9 mouse cellular contexts compared by ENCODE assay signal in the genomic region with DNA sequence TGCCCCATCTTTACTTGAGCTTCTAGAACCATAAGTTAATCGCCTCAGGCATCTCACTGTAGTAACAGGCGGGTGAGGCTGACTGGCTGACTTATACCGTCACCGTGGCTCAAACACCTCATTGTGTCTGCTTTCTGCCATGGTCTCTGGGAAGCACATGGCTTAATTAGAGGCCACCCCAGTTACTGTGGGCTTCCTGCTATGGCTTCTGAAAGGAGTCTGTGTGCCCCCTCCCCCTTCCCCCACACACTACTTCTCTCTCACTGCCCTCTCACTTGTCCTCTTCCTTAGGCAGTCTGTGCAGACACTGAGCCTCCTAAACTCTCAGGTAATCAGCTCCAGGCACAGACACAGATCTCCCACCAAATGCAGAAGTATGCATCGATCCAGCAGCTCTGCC. TPM values are rescaled to one million over a fixed set of nuclear protein-coding genes. Genes with fewer than 3 reads are reported as not detected.
DNase-seq lines count a peak whose midpoint lies in the region; ATAC-seq lines count a peak whose summit lies in the region.
"Had no signal": no experiment of that assay in that cellular context is flagged by ENCODE, and none has a peak within 500 bp of the region (broad histone marks: within the 10 kb centered on the region; RNA-seq: fewer than 3 reads in every experiment).

No protein-coding gene starts in this region.

- H3K9ac ChIP-seq in heart, embryonic 11.5 days (ENCODE audit: low read depth, low read length): peak overlapping the region; percentile 44; the same call in 1 of the 2 replicates
- H3K9ac ChIP-seq in forebrain, embryonic 11.5 days (ENCODE audit: low read length): peak overlapping the region; percentile 27; the same call in 1 of the 2 replicates
- H3K9ac ChIP-seq in limb, embryonic 12.5 days (replicated peaks): no peak overlapping the region

- H3K4me2 ChIP-seq in heart, embryonic 11.5 days: 0 out of 2 replicates have a peak overlapping the region, but pooled peaks have one; percentile 11
- H3K4me2 ChIP-seq in forebrain, embryonic 11.5 days (ENCODE audit: low read depth, low read length, severe bottlenecking): no peak overlapping the region
- H3K4me2 ChIP-seq in limb, embryonic 12.5 days: peak overlapping the region; percentile 36

- H3K27me3 ChIP-seq in heart, embryonic 11.5 days (ENCODE audit: control insufficient read depth, insufficient read depth, low read length): no peaks in the 10 kb centered on the region
- no peaks in the 10 kb centered on the region for H3K27me3 ChIP-seq in forebrain, embryonic 11.5 days (ENCODE audit: control insufficient read depth, insufficient read depth, low read length)
- H3K27me3 ChIP-seq in limb, embryonic 12.5 days: no peaks in the 10 kb centered on the region

- ATAC-seq in heart, embryonic 11.5 days (replicated peaks; ENCODE audit: insufficient number of reproducible peaks, low FRiP score, low TSS enrichment): no peak
- peak; percentile 69 for ATAC-seq in forebrain, embryonic 11.5 days (replicated peaks; ENCODE audit: low FRiP score)
- peak; percentile 78 for ATAC-seq in limb, embryonic 12.5 days (ENCODE audit: insufficient number of reproducible peaks, insufficient read depth, low FRiP score, low TSS enrichment, low read depth)

- no peak for DNase-seq in heart, adult 18-20 months
- peak; percentile 15 for DNase-seq in 416B (ENCODE audit: low read depth)
- DNase-seq in forebrain, embryonic 11.5 days (ENCODE audit: low spot score): peak; percentile 65
- DNase-seq in thymus, postnatal 10 days (ENCODE audit: low spot score in 2 of 2): no peak
- DNase-seq in spleen, adult 12 weeks (ENCODE audit: low spot score): no peak
- no peak for DNase-seq in adipocyte (ENCODE audit: low spot score)
- DNase-seq: adrenal gland, postnatal 36 days had no signal

- H3K27ac ChIP-seq in heart, embryonic 11.5 days (ENCODE audit: low read depth, low read length): peak overlapping the region; percentile 88
- H3K27ac ChIP-seq in forebrain, embryonic 11.5 days (ENCODE audit: low read depth, low read length): peak overlapping the region; percentile 65
- H3K27ac ChIP-seq in limb, embryonic 12.5 days: peak overlapping the region; percentile 98

- WGBS in heart, embryonic 11.5 days (ENCODE audit: insufficient replicate concordance): 39% methylated on average over 5 of the region's 5 CpGs
- WGBS in forebrain, embryonic 11.5 days: 15% methylated on average over 5 of the region's 5 CpGs
- 7% methylated on average over 5 of the region's 5 CpGs for WGBS in limb, embryonic 12.5 days

- H3K36me3 ChIP-seq in heart, embryonic 11.5 days (ENCODE audit: control insufficient read depth, insufficient read depth, low read length): no peaks in the 10 kb centered on the region
- no peaks in the 10 kb centered on the region for H3K36me3 ChIP-seq in forebrain, embryonic 11.5 days (ENCODE audit: control insufficient read depth, insufficient read depth, low read length)
- no peaks in the 10 kb centered on the region for H3K36me3 ChIP-seq in limb, embryonic 12.5 days

- no peaks in the 10 kb centered on the region for H3K9me3 ChIP-seq in heart, embryonic 11.5 days (replicated peaks; ENCODE audit: control insufficient read depth, low read length)
- H3K9me3 ChIP-seq in forebrain, embryonic 11.5 days (ENCODE audit: control insufficient read depth, low read length): no peaks in the 10 kb centered on the region
- H3K9me3 ChIP-seq in limb, embryonic 12.5 days: no peaks in the 10 kb centered on the region

- H3K4me1 ChIP-seq in heart, embryonic 11.5 days (ENCODE audit: control insufficient read depth, insufficient read depth, low read length): peaks cover 72% of the 10 kb centered on the region
- peaks cover 42% of the 10 kb centered on the region for H3K4me1 ChIP-seq in forebrain, embryonic 11.5 days (replicated peaks; ENCODE audit: control insufficient read depth, insufficient read depth, low read length)
- peaks cover 88% of the 10 kb centered on the region for H3K4me1 ChIP-seq in limb, embryonic 12.5 days (replicated peaks)

- H3K4me3 ChIP-seq in heart, embryonic 11.5 days (ENCODE audit: low read depth, low read length): no peak overlapping the region
- no peak overlapping the region for H3K4me3 ChIP-seq in forebrain, embryonic 11.5 days (ENCODE audit: low read depth, low read length)
- no peak overlapping the region for H3K4me3 ChIP-seq in limb, embryonic 12.5 days (replicated peaks)

RNA-seq across cellular contexts. Expression of a gene that starts 19.5 kb away (rescaled TPM):
- polyA plus RNA-seq in heart, embryonic 11.5 days (2014; fragmentation: Nextera tagmentation; extraction: Ambion mirVana): 73.1 and 86.9 TPM in 2 replicates
- total RNA-seq in heart, adult 18-20 months (2021): under 1 TPM; 0.44 to 0.62 TPM
- polyA plus RNA-seq in forebrain, embryonic 11.5 days (2014; fragmentation: Nextera tagmentation; extraction: Ambion mirVana): 89.5 and 101 TPM in 2 replicates
- 74.5 and 78.1 TPM in 2 replicates for polyA plus RNA-seq in limb, embryonic 12.5 days (2016; fragmentation: Nextera tagmentation; extraction: Ambion mirVana)

Comparison
In these comparisons a context has a peak if more than half of its experiments do, and no peak if none do; other contexts are left out.
1. DNase-seq: peak in 416B (single experiment) and forebrain, embryonic 11.5 days (single experiment); none in heart, adult 18-20 months (0 of 2), thymus, postnatal 10 days (0 of 2), spleen, adult 12 weeks (single experiment) and adipocyte (single experiment).
2. Peak in every context shown above with its lines, with median percentiles within 50 percentile points of each other: H3K27ac ChIP-seq.